Mouse (Mus musculus): ENCODE results near the gene Sh3glb1.

DNA sequence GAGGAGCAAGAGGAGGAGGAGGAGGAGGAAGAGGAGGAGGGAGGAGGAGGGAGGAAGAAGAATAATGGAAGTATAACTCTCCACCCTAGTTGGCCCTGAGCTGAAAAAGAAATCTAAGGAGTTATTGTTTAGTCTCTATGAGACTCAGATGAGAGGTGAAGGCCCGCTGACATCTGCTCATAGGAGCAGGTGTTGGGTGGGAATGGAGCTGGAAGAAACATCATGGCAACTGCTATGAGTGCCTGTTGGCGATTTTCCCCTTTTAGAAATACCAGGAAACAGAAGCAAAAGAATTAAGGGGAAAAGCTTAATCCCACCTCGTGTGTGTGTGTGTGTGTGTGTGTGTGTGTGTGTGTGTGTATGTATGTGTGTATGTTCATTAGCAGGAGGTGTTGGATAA, 80.7 kb downstream of the Sh3glb1 start:
- TF ChIP-seq CTCF (IDR thresholded peaks at IDR 0.05; ENCODE audit: control insufficient read depth, insufficient read depth, insufficient read length) (no peak), MAX (IDR thresholded peaks at IDR 0.05) (no peak), MYOG (IDR thresholded peaks at IDR 0.05; ENCODE audit: control insufficient read depth, extremely low read depth, insufficient read length) (no peak), MYOD1 (IDR thresholded peaks at IDR 0.05; ENCODE audit: control insufficient read depth, insufficient read length, low read depth) (no peak), CEBPB (IDR thresholded peaks at IDR 0.05; ENCODE audit: low read depth) (no peak), USF1 (IDR thresholded peaks at IDR 0.05; ENCODE audit: low read depth) (no peak)
